19 mouse cellular contexts compared by ENCODE assay signal in genomic region chr3:117307555-117307954, GRCm38 (mm10). TPM values are rescaled to one million over a fixed set of nuclear protein-coding genes. Genes with fewer than 3 reads are reported as not detected.
DNase-seq lines count a peak whose midpoint lies in the region; ATAC-seq and TF ChIP-seq lines count a peak whose summit lies in the region.
"Had no signal": no experiment of that assay in that cellular context is flagged by ENCODE, and none has a peak within 500 bp of the region (broad histone marks: within the 10 kb centered on the region; RNA-seq: fewer than 3 reads in every experiment).

No protein-coding gene starts in this region.

- no peaks in the 10 kb centered on the region for H3K36me3 ChIP-seq in forebrain, embryonic 15.5 days
- H3K36me3 ChIP-seq in forebrain, embryonic 14.5 days (ENCODE audit: control insufficient read depth, insufficient read depth, low read length) = no peaks in the 10 kb centered on the region
- H3K36me3 ChIP-seq in forebrain, postnatal 0 days (ENCODE audit: insufficient read depth) = no peaks in the 10 kb centered on the region
- H3K36me3 ChIP-seq in forebrain, embryonic 13.5 days (ENCODE audit: poor library complexity, severe bottlenecking) = no peaks in the 10 kb centered on the region
- H3K36me3 ChIP-seq in midbrain, embryonic 11.5 days (ENCODE audit: control insufficient read depth, insufficient read depth, low read length) = no peaks in the 10 kb centered on the region
- H3K36me3 ChIP-seq in midbrain, embryonic 16.5 days (ENCODE audit: control insufficient read depth, insufficient read depth, low read length) = no peaks in the 10 kb centered on the region
- no peaks in the 10 kb centered on the region for H3K36me3 ChIP-seq in thymus, adult 2 months (ENCODE audit: control insufficient read depth, insufficient read depth, low read length)
- H3K36me3 ChIP-seq: embryonic facial prominence, embryonic 10.5 days; embryonic facial prominence, embryonic 12.5 days; forebrain, embryonic 12.5 days had no signal

- no peaks in the 10 kb centered on the region for H3K9me3 ChIP-seq in forebrain, embryonic 15.5 days
- H3K9me3 ChIP-seq in forebrain, embryonic 14.5 days (replicated peaks; ENCODE audit: control insufficient read depth, low read length) = no peaks in the 10 kb centered on the region
- no peaks in the 10 kb centered on the region for H3K9me3 ChIP-seq in forebrain, postnatal 0 days (ENCODE audit: low read length)
- H3K9me3 ChIP-seq in forebrain, embryonic 13.5 days (replicated peaks) = no peaks in the 10 kb centered on the region
- H3K9me3 ChIP-seq in midbrain, embryonic 11.5 days (ENCODE audit: control insufficient read depth, low read length) = no peaks in the 10 kb centered on the region
- no peaks in the 10 kb centered on the region for H3K9me3 ChIP-seq in midbrain, embryonic 16.5 days (replicated peaks; ENCODE audit: control insufficient read depth, low read length, poor library complexity, severe bottlenecking)
- H3K9me3 ChIP-seq: embryonic facial prominence, embryonic 10.5 days; embryonic facial prominence, embryonic 12.5 days; forebrain, embryonic 12.5 days had no signal

- DNase-seq in forebrain, embryonic 14.5 days (ENCODE audit: low spot score) = no peak
- DNase-seq in forebrain, postnatal 0 days = no peak
- peak; percentile 41 for DNase-seq in midbrain, embryonic 11.5 days (ENCODE audit: low spot score, missing footprints)
- no peak for DNase-seq in thymus, adult 2 months
- DNase-seq: adrenal gland, adult 2 months; adrenal gland, postnatal 10 days; adrenal gland, postnatal 25 days; cerebellum, adult 11-12 months; cerebellum, adult 2 months; cerebellum, adult 9-10 months had no signal

- H3K4me3 ChIP-seq in forebrain, embryonic 15.5 days = no peak overlapping the region
- no peak overlapping the region for H3K4me3 ChIP-seq in forebrain, embryonic 14.5 days (ENCODE audit: low read depth, low read length)
- no peak overlapping the region for H3K4me3 ChIP-seq in forebrain, postnatal 0 days (ENCODE audit: low read depth, low read length)
- no peak overlapping the region for H3K4me3 ChIP-seq in forebrain, embryonic 13.5 days
- H3K4me3 ChIP-seq in midbrain, embryonic 11.5 days (ENCODE audit: low read depth, low read length) = no peak overlapping the region
- no peak overlapping the region for H3K4me3 ChIP-seq in midbrain, embryonic 16.5 days (ENCODE audit: low read depth, low read length)
- no peak overlapping the region for H3K4me3 ChIP-seq in thymus, adult 2 months (ENCODE audit: control insufficient read depth, insufficient read depth, low read length)
- H3K4me3 ChIP-seq: embryonic facial prominence, embryonic 10.5 days; embryonic facial prominence, embryonic 12.5 days; forebrain, embryonic 12.5 days had no signal

- no peak for ATAC-seq in forebrain, embryonic 15.5 days (replicated peaks)
- no peak for ATAC-seq in forebrain, embryonic 14.5 days
- ATAC-seq in forebrain, postnatal 0 days = peak; percentile 53; the same call in 1 of the 2 replicates
- no peak for ATAC-seq in forebrain, embryonic 13.5 days
- ATAC-seq in midbrain, embryonic 11.5 days (ENCODE audit: low FRiP score) = no peak
- no peak for ATAC-seq in midbrain, embryonic 16.5 days

- H3K27me3 ChIP-seq in forebrain, embryonic 15.5 days = no peaks in the 10 kb centered on the region
- no peaks in the 10 kb centered on the region for H3K27me3 ChIP-seq in forebrain, embryonic 14.5 days (replicated peaks; ENCODE audit: control insufficient read depth, insufficient read depth, low read length)
- H3K27me3 ChIP-seq in forebrain, postnatal 0 days (ENCODE audit: insufficient read depth, low read length) = no peaks in the 10 kb centered on the region
- no peaks in the 10 kb centered on the region for H3K27me3 ChIP-seq in forebrain, embryonic 13.5 days
- H3K27me3 ChIP-seq in midbrain, embryonic 11.5 days (ENCODE audit: control insufficient read depth, insufficient read depth, low read length) = no peaks in the 10 kb centered on the region
- H3K27me3 ChIP-seq in midbrain, embryonic 16.5 days (ENCODE audit: control insufficient read depth, insufficient read depth, low read depth, low read length) = no peaks in the 10 kb centered on the region
- no peaks in the 10 kb centered on the region for H3K27me3 ChIP-seq in thymus, adult 2 months (ENCODE audit: control insufficient read depth, insufficient read depth, low read length)
- H3K27me3 ChIP-seq: embryonic facial prominence, embryonic 12.5 days; forebrain, embryonic 12.5 days had no signal

- H3K27ac ChIP-seq in forebrain, embryonic 15.5 days (replicated peaks) = 0 out of 2 replicates have a peak overlapping the region, but pooled peaks have one; percentile 19
- H3K27ac ChIP-seq in forebrain, embryonic 14.5 days (ENCODE audit: low read depth, low read length) = no peak overlapping the region
- H3K27ac ChIP-seq in forebrain, postnatal 0 days (ENCODE audit: low read depth, low read length) = no peak overlapping the region
- no peak overlapping the region for H3K27ac ChIP-seq in forebrain, embryonic 13.5 days
- no peak overlapping the region for H3K27ac ChIP-seq in midbrain, embryonic 11.5 days (ENCODE audit: low read depth, low read length)
- H3K27ac ChIP-seq in midbrain, embryonic 16.5 days (ENCODE audit: low read length) = no peak overlapping the region
- H3K27ac ChIP-seq in thymus, adult 2 months (ENCODE audit: control insufficient read depth, insufficient read depth, low read length) = no peak overlapping the region
- H3K27ac ChIP-seq: embryonic facial prominence, embryonic 10.5 days; embryonic facial prominence, embryonic 12.5 days; forebrain, embryonic 12.5 days had no signal

- no peak for TF ChIP-seq POLR2A in thymus, adult 2 months (IDR thresholded peaks at IDR 0.05; ENCODE audit: control insufficient read depth, extremely low read depth, insufficient read depth, low read length, poor library complexity)

- H3K4me2 ChIP-seq in forebrain, embryonic 15.5 days (replicated peaks) = no peak overlapping the region
- no peak overlapping the region for H3K4me2 ChIP-seq in forebrain, embryonic 14.5 days (ENCODE audit: low read length)
- no peak overlapping the region for H3K4me2 ChIP-seq in forebrain, postnatal 0 days (ENCODE audit: low read depth)
- no peak overlapping the region for H3K4me2 ChIP-seq in forebrain, embryonic 13.5 days
- no peak overlapping the region for H3K4me2 ChIP-seq in midbrain, embryonic 11.5 days
- no peak overlapping the region for H3K4me2 ChIP-seq in midbrain, embryonic 16.5 days (ENCODE audit: low read length)
- H3K4me2 ChIP-seq: embryonic facial prominence, embryonic 12.5 days; forebrain, embryonic 12.5 days had no signal

- no peaks in the 10 kb centered on the region for H3K4me1 ChIP-seq in forebrain, embryonic 15.5 days
- no peaks in the 10 kb centered on the region for H3K4me1 ChIP-seq in forebrain, embryonic 14.5 days (ENCODE audit: control insufficient read depth, insufficient read depth, low read length)
- no peaks in the 10 kb centered on the region for H3K4me1 ChIP-seq in forebrain, postnatal 0 days (ENCODE audit: insufficient read depth)
- no peaks in the 10 kb centered on the region for H3K4me1 ChIP-seq in forebrain, embryonic 13.5 days
- no peaks in the 10 kb centered on the region for H3K4me1 ChIP-seq in midbrain, embryonic 11.5 days (ENCODE audit: control insufficient read depth, insufficient read depth, low read length)
- H3K4me1 ChIP-seq in midbrain, embryonic 16.5 days (ENCODE audit: control insufficient read depth, insufficient read depth, low read length) = no peaks in the 10 kb centered on the region
- no peaks in the 10 kb centered on the region for H3K4me1 ChIP-seq in thymus, adult 2 months (replicated peaks; ENCODE audit: control insufficient read depth, insufficient read depth, low read length)
- H3K4me1 ChIP-seq: embryonic facial prominence, embryonic 10.5 days; embryonic facial prominence, embryonic 12.5 days; forebrain, embryonic 12.5 days had no signal

- no peak for TF ChIP-seq CTCF in forebrain, postnatal 0 days (IDR thresholded peaks at IDR 0.05; ENCODE audit: low read depth)
- TF ChIP-seq CTCF in thymus, adult 2 months (IDR thresholded peaks at IDR 0.05; ENCODE audit: borderline replicate concordance, control insufficient read depth, extremely low read depth, insufficient read depth, low read length, poor library complexity) = no peak

- H3K9ac ChIP-seq in forebrain, embryonic 15.5 days (replicated peaks) = no peak overlapping the region
- no peak overlapping the region for H3K9ac ChIP-seq in forebrain, embryonic 14.5 days (ENCODE audit: low read length)
- no peak overlapping the region for H3K9ac ChIP-seq in forebrain, postnatal 0 days
- H3K9ac ChIP-seq in forebrain, embryonic 13.5 days = no peak overlapping the region
- no peak overlapping the region for H3K9ac ChIP-seq in midbrain, embryonic 11.5 days (ENCODE audit: low read length)
- no peak overlapping the region for H3K9ac ChIP-seq in midbrain, embryonic 16.5 days (ENCODE audit: low read depth, low read length)
- H3K9ac ChIP-seq: embryonic facial prominence, embryonic 12.5 days; forebrain, embryonic 12.5 days had no signal

- 80% methylated on average over 4 of the region's 4 CpGs for WGBS in forebrain, embryonic 15.5 days
- 90% methylated on average over 4 of the region's 4 CpGs for WGBS in forebrain, embryonic 14.5 days
- 78% methylated on average over 4 of the region's 4 CpGs for WGBS in forebrain, postnatal 0 days
- 94% methylated on average over 4 of the region's 4 CpGs for WGBS in forebrain, embryonic 13.5 days
- 90% methylated on average over 4 of the region's 4 CpGs for WGBS in midbrain, embryonic 11.5 days
- 95% methylated on average over 4 of the region's 4 CpGs for WGBS in midbrain, embryonic 16.5 days
- WGBS in thymus, adult 2 months = 95% methylated on average over 4 of the region's 4 CpGs

RNA-seq across cellular contexts. Expression of gene Plppr4, which starts 53.1 kb away (rescaled TPM):
- 16.8 and 18.0 TPM in 2 replicates for polyA plus RNA-seq in forebrain, embryonic 15.5 days (2015; fragmentation: Nextera tagmentation; extraction: Ambion mirVana)
- polyA plus RNA-seq in forebrain, embryonic 14.5 days (2014; fragmentation: Nextera tagmentation; extraction: Ambion mirVana) = 5.9 and 11.7 TPM in 2 replicates
- total RNA-seq in forebrain, postnatal 0 days (2014; rRNA removed) = 77.8 and 97.8 TPM in 2 replicates
- polyA plus RNA-seq in forebrain, postnatal 0 days (2015; fragmentation: Nextera tagmentation; extraction: Ambion mirVana) = 28.9 and 60.8 TPM in 2 replicates
- polyA plus RNA-seq in forebrain, embryonic 13.5 days (2015; fragmentation: Nextera tagmentation; extraction: Ambion mirVana) = 4.1 and 6.1 TPM in 2 replicates
- 0.27 and 0.55 TPM in 2 replicates for polyA plus RNA-seq in midbrain, embryonic 11.5 days (2014; fragmentation: Nextera tagmentation; extraction: Ambion mirVana)
- polyA plus RNA-seq in midbrain, embryonic 16.5 days (2015; fragmentation: Nextera tagmentation; extraction: Ambion mirVana) = 32.2 and 44.7 TPM in 2 replicates
- polyA plus RNA-seq in thymus, adult 2 months (2012; rRNA removed) = 1.7 and 2.0 TPM in 2 replicates
- total RNA-seq: ES-E14, MEL had no signal
- polyA plus RNA-seq: C2C12 had no signal
